In the genomic region with DNA sequence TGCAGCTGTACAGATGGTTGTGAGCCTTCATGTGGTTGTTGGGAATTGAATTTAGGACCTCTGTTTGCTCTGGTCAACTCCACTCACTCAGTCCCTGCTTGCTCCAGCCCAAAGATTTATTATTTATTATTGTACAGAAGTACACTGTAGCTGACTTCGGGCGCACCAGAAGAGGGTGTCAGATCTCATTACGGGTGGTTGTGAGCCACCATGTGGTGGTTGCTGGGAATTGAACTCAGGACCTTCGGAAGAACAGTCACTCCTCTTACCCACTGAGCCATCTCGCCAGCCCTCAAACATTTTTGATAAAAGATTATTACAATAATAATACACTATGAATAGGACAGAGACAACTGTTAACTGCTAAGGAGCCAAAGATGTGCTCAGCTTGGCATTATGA, we compare ENCODE assay signal across 7 mouse cellular contexts. TPM values are rescaled to one million over a fixed set of nuclear protein-coding genes. Genes with fewer than 3 reads are reported as not detected.
DNase-seq lines count a peak whose midpoint lies in the region; ATAC-seq and TF ChIP-seq lines count a peak whose summit lies in the region.
"Not testable (repeated sequence)": the region's sequence is repeated elsewhere in the genome, so short reads cannot be mapped to it uniquely, and the experiment has no call there.

No protein-coding gene starts in this region.

- not testable (repeated sequence) for TF ChIP-seq POLR2A in CH12.LX (IDR thresholded peaks at IDR 0.05; ENCODE audit: low read depth, low read length); kidney, adult 2 months (IDR thresholded peaks at IDR 0.05; ENCODE audit: low read depth, low read length)

- H3K79me2 ChIP-seq in CH12.LX (replicated peaks; ENCODE audit: control insufficient read depth, extremely low read depth, insufficient read depth, poor library complexity, severe bottlenecking), result not testable (repeated sequence)

- peak overlapping the region; percentile 38; the same call in 1 of the 2 replicates for H3K4me2 ChIP-seq in CH12.LX (ENCODE audit: insufficient read depth, low read depth, poor library complexity, severe bottlenecking)
- not testable (repeated sequence) for H3K4me2 ChIP-seq in hindbrain, postnatal 0 days (ENCODE audit: low read depth, low read length); liver, postnatal 0 days (ENCODE audit: low read depth, low read length); stomach, postnatal 0 days (replicated peaks; ENCODE audit: low read depth)

- H3K4me1 ChIP-seq in CH12.LX (ENCODE audit: control insufficient read depth in 1 of 2, insufficient read depth in 2 of 2); hindbrain, postnatal 0 days (ENCODE audit: insufficient read depth, low read length); kidney, adult 2 months (ENCODE audit: control insufficient read depth, insufficient read depth, low read length); liver, postnatal 0 days (ENCODE audit: insufficient read depth); stomach, postnatal 0 days (replicated peaks; ENCODE audit: control insufficient read depth, insufficient read depth): not testable (repeated sequence)

- not testable (repeated sequence) for H3K27me3 ChIP-seq in CH12.LX (replicated peaks); hindbrain, postnatal 0 days (ENCODE audit: insufficient read depth, low read length); kidney, adult 2 months (replicated peaks; ENCODE audit: control insufficient read depth, insufficient read depth, low read length); liver, postnatal 0 days (ENCODE audit: insufficient read depth, low read length); stomach, postnatal 0 days (ENCODE audit: control insufficient read depth, insufficient read depth, low read length)

- DNase-seq in CH12.LX (ENCODE audit: extremely low read depth); hindbrain, postnatal 0 days (ENCODE audit: low spot score); layer of hippocampus, adult 2 months (ENCODE audit: low spot score in 2 of 2); liver, postnatal 0 days; stomach, postnatal 0 days (ENCODE audit: low spot score): not testable (repeated sequence)
- peak; percentile 5 for DNase-seq in adrenal gland, postnatal 10 days
- DNase-seq in kidney, adult 2 months, result peak; percentile 19

- not testable (repeated sequence) for H3K36me3 ChIP-seq in CH12.LX (replicated peaks in 1 of 2; ENCODE audit: control insufficient read depth in 1 of 2, insufficient read depth in 1 of 2, low read length in 1 of 2); kidney, adult 2 months (ENCODE audit: control insufficient read depth, insufficient read depth, low read length); liver, postnatal 0 days (replicated peaks; ENCODE audit: insufficient read depth, low read length); stomach, postnatal 0 days (ENCODE audit: control insufficient read depth, insufficient read depth, low read length)
- peaks cover 13% of the 10 kb centered on the region; the same call in 1 of the 2 replicates for H3K36me3 ChIP-seq in hindbrain, postnatal 0 days (ENCODE audit: insufficient read depth, low read length)

- TF ChIP-seq CTCF in CH12.LX (conservative IDR thresholded peaks at IDR 0.05 in 1 of 2, IDR thresholded peaks at IDR 0.05 in 1 of 2; ENCODE audit: low read depth in 2 of 2, low read length in 2 of 2), result peak in 1 of 2 experiments; percentile 77; a peak in 2 of 4 replicates
- 0 out of 2 replicates have a peak, but pooled peaks have one; percentile 10 for TF ChIP-seq CTCF in hindbrain, postnatal 0 days (IDR thresholded peaks at IDR 0.05; ENCODE audit: low read depth)
- TF ChIP-seq CTCF in kidney, adult 2 months (conservative IDR thresholded peaks at IDR 0.05; ENCODE audit: insufficient read depth, insufficient read length, low read depth, low read length), result peak; percentile 28
- TF ChIP-seq CTCF in layer of hippocampus, adult 2 months (conservative IDR thresholded peaks at IDR 0.05), result peak; percentile 56
- peak; percentile 22; the same call in 1 of the 2 replicates for TF ChIP-seq CTCF in liver, postnatal 0 days (IDR thresholded peaks at IDR 0.05; ENCODE audit: low read depth)
- peak; percentile 40 for TF ChIP-seq CTCF in stomach, postnatal 0 days (IDR thresholded peaks at IDR 0.05; ENCODE audit: low read depth)

- not testable (repeated sequence) for H3K4me3 ChIP-seq in CH12.LX (replicated peaks in 1 of 3; ENCODE audit: low read depth in 2 of 3, low read length in 2 of 3, poor library complexity in 1 of 3); hindbrain, postnatal 0 days (ENCODE audit: low read length); kidney, adult 2 months (ENCODE audit: insufficient read depth, low read depth, low read length); layer of hippocampus, adult 2 months; liver, postnatal 0 days (ENCODE audit: low read depth, low read length); stomach, postnatal 0 days (ENCODE audit: low read depth, low read length)

- H3K27ac ChIP-seq in CH12.LX (ENCODE audit: insufficient read depth, low read depth); hindbrain, postnatal 0 days; kidney, adult 2 months (ENCODE audit: insufficient read depth, low read depth, low read length); layer of hippocampus, adult 2 months; liver, postnatal 0 days (ENCODE audit: low read depth); stomach, postnatal 0 days (replicated peaks): not testable (repeated sequence)

- in situ Hi-C loops in CH12.LX (cut with MboI; ENCODE audit: low pct_ligation_motif_present, low pct_unique_long_range_greater_than_20kb, low sequenced_read_pairs), result loop anchor here (10.0 kb wide), 1 partner anchor 141 kb away; no protein-coding TSS in a partner anchor

- H3K9ac ChIP-seq in CH12.LX (ENCODE audit: insufficient read depth, low read depth); hindbrain, postnatal 0 days (replicated peaks; ENCODE audit: low read length); liver, postnatal 0 days (replicated peaks); stomach, postnatal 0 days (ENCODE audit: low read length): not testable (repeated sequence)

- H3K9me3 ChIP-seq in CH12.LX (replicated peaks; ENCODE audit: low read length); hindbrain, postnatal 0 days (ENCODE audit: low read length); liver, postnatal 0 days (ENCODE audit: low read length); stomach, postnatal 0 days (ENCODE audit: control insufficient read depth, low read length): not testable (repeated sequence)

- ATAC-seq in hindbrain, postnatal 0 days; liver, postnatal 0 days; stomach, postnatal 0 days (ENCODE audit: low FRiP score, low TSS enrichment): not testable (repeated sequence)

- TF ChIP-seq RAD21 in CH12.LX (IDR thresholded peaks at IDR 0.05; ENCODE audit: low read depth, low read length), result peak; percentile 36

- dilution Hi-C loops in CH12.LX (cut with MboI; ENCODE audit: extremely low pct_ligation_motif_present, extremely low pct_unique_long_range_greater_than_20kb, low sequenced_read_pairs), result not testable (repeated sequence)

- not testable (repeated sequence) for TF ChIP-seq EP300 in CH12.LX (IDR thresholded peaks at IDR 0.05; ENCODE audit: low read length); liver, postnatal 0 days (IDR thresholded peaks at IDR 0.05; ENCODE audit: low read depth); stomach, postnatal 0 days (optimal IDR thresholded peaks at IDR 0.05)

- 85% methylated on average over 5 of the region's 5 CpGs for WGBS in hindbrain, postnatal 0 days
- WGBS in kidney, adult 2 months, result 62% methylated on average over 5 of the region's 5 CpGs
- WGBS in liver, postnatal 0 days (ENCODE audit: insufficient replicate concordance), result 60% methylated on average over 5 of the region's 5 CpGs
- WGBS in stomach, postnatal 0 days, result 72% methylated on average over 5 of the region's 5 CpGs

TF ChIP-seq in CH12.LX, 34 proteins besides CTCF, POLR2A, EP300 and RAD21:
- TF ChIP-seq SMC3 (IDR thresholded peaks at IDR 0.05; ENCODE audit: low read depth, low read length) (peak; percentile 53), IRF4 (IDR thresholded peaks at IDR 0.05; ENCODE audit: low read depth, low read length) (peak; percentile 17; the same call in 1 of the 2 replicates)

RNA-seq across cellular contexts. Expression of gene Mcm9, which starts 24.0 kb away (rescaled TPM):
- total RNA-seq in CH12.LX (2012; rRNA removed) (9.0 and 9.7 TPM in 2 replicates), CH12.LX (2014; rRNA removed) (6.3 and 6.7 TPM in 2 replicates)
- polyA plus RNA-seq in CH12.LX (2012; ENCODE audit: insufficient read length, low read depth), result 15.9 and 18.4 TPM in 2 replicates
- total RNA-seq in adrenal gland, postnatal 10 days (2021), result 10 to 100 TPM in 1 of 2 experiments, 1 to 10 TPM in 1; 8.9 to 14.3 TPM
- 7.3 and 7.7 TPM in 2 replicates for total RNA-seq in hindbrain, postnatal 0 days (2014; rRNA removed)
- polyA plus RNA-seq in hindbrain, postnatal 0 days (2015; fragmentation: Nextera tagmentation; extraction: Ambion mirVana), result 8.0 and 8.8 TPM in 2 replicates
- 2.9 and 3.1 TPM in 2 replicates for polyA plus RNA-seq in kidney, adult 2 months (2012; rRNA removed)
- total RNA-seq in layer of hippocampus, adult 2 months (2021), result 1 to 10 TPM; 5.2 to 5.3 TPM
- 2.7 and 3.0 TPM in 2 replicates for polyA plus RNA-seq in liver, postnatal 0 days (2015; fragmentation: Nextera tagmentation; extraction: Ambion mirVana)
- 5.0 and 5.1 TPM in 2 replicates for polyA plus RNA-seq in stomach, postnatal 0 days (2015; fragmentation: Nextera tagmentation; extraction: Ambion mirVana)

RNA-seq across cellular contexts. Expression of gene Asf1a, which starts 57.7 kb away (rescaled TPM):
- 35.5 and 46.5 TPM in 2 replicates for total RNA-seq in CH12.LX (2012; rRNA removed)
- 128 and 185 TPM in 2 replicates for total RNA-seq in CH12.LX (2014; rRNA removed)
- polyA plus RNA-seq in CH12.LX (2012; ENCODE audit: insufficient read length, low read depth), result 107 and 133 TPM in 2 replicates
- total RNA-seq in adrenal gland, postnatal 10 days (2021), result 10 to 100 TPM; 34.4 to 35.1 TPM
- total RNA-seq in hindbrain, postnatal 0 days (2014; rRNA removed), result 25.2 and 25.6 TPM in 2 replicates
- 67.2 and 68.4 TPM in 2 replicates for polyA plus RNA-seq in hindbrain, postnatal 0 days (2015; fragmentation: Nextera tagmentation; extraction: Ambion mirVana)
- 5.6 and 6.2 TPM in 2 replicates for polyA plus RNA-seq in kidney, adult 2 months (2012; rRNA removed)
- 10 to 100 TPM; 24.4 to 27.1 TPM for total RNA-seq in layer of hippocampus, adult 2 months (2021)
- 49.7 and 51.8 TPM in 2 replicates for polyA plus RNA-seq in liver, postnatal 0 days (2015; fragmentation: Nextera tagmentation; extraction: Ambion mirVana)
- 69.2 and 70.3 TPM in 2 replicates for polyA plus RNA-seq in stomach, postnatal 0 days (2015; fragmentation: Nextera tagmentation; extraction: Ambion mirVana)
